Comparison of ENCODE assay signal across 15 mouse cellular contexts in the genomic region with DNA sequence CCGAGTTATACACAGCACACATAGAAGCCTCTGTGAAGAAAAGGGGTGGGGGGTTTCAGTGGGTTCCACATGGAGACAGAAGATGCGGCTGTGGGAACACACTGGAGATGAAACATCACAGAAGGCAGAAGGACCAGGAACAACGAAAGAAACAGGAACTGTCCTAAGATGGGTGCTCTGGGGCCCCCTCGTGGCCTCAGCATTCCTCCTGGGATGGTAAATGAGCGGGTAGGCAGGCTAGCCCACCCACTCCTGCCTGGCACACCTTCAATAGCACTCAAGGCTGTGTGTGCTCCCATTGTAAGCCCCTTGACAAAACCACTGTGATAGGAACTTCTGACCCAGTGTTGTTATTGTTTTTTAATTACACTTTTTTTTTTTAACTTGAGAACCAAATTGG.
A peak's percentile ranks its signal among the peaks of the same experiment; 100 is the strongest.
DNase-seq lines count a peak whose midpoint lies in the region; TF ChIP-seq lines count a peak whose summit lies in the region.
"Had no signal": no experiment of that assay in that cellular context is flagged by ENCODE, and none has a peak within 500 bp of the region (broad histone marks: within the 10 kb centered on the region; RNA-seq: fewer than 3 reads in every experiment).

No protein-coding gene starts in this region.

- 29% methylated on average over 5 of the region's 5 CpGs for WGBS in kidney, adult 2 months

- TF ChIP-seq CTCF in kidney, adult 2 months (conservative IDR thresholded peaks at IDR 0.05; ENCODE audit: insufficient read depth, insufficient read length, low read depth, low read length): peak; percentile 34

- no peaks in the 10 kb centered on the region for H3K4me1 ChIP-seq in kidney, adult 2 months (ENCODE audit: control insufficient read depth, insufficient read depth, low read length)
- H3K4me1 ChIP-seq: heart, embryonic 13.5 days; limb, embryonic 13.5 days; midbrain, embryonic 12.5 days had no signal

- no peak overlapping the region for H3K27ac ChIP-seq in kidney, adult 2 months (ENCODE audit: insufficient read depth, low read depth, low read length)
- H3K27ac ChIP-seq: heart, embryonic 13.5 days; hindbrain, embryonic 14.5 days; limb, embryonic 13.5 days; midbrain, embryonic 12.5 days had no signal

- H3K27me3 ChIP-seq in kidney, adult 2 months (replicated peaks; ENCODE audit: control insufficient read depth, insufficient read depth, low read length): no peaks in the 10 kb centered on the region
- H3K27me3 ChIP-seq: limb, embryonic 13.5 days had no signal

- peak; percentile 53 to 60 for DNase-seq in cerebellum, postnatal 10 days
- DNase-seq in cerebellum, adult 9-10 months: no peak
- DNase-seq in kidney, adult 2 months: no peak
- no peak for DNase-seq in kidney, adult 18-20 months
- peak; percentile 60 for DNase-seq in retina, embryonic 14.5 days (ENCODE audit: low spot score)
- no peak for DNase-seq in retina, postnatal 1 day
- DNase-seq in brain, adult 2 months (ENCODE audit: low read depth, low spot score): peak; percentile 50
- DNase-seq in adrenal gland, adult 18-20 months (ENCODE audit: low spot score in 2 of 2): no peak
- DNase-seq: gastrocnemius, postnatal 10 days; lung, postnatal 10 days; thymus, adult 2 months had no signal

- no peak for TF ChIP-seq POLR2A in kidney, adult 2 months (IDR thresholded peaks at IDR 0.05; ENCODE audit: low read depth, low read length)

- H3K4me3 ChIP-seq in kidney, adult 2 months (ENCODE audit: insufficient read depth, low read depth, low read length): no peak overlapping the region
- H3K4me3 ChIP-seq: heart, embryonic 13.5 days; limb, embryonic 13.5 days; midbrain, embryonic 12.5 days had no signal

- no peaks in the 10 kb centered on the region for H3K36me3 ChIP-seq in kidney, adult 2 months (ENCODE audit: control insufficient read depth, insufficient read depth, low read length)
- H3K36me3 ChIP-seq: heart, embryonic 13.5 days; limb, embryonic 13.5 days; midbrain, embryonic 12.5 days had no signal

Comparison
In these comparisons a context has a peak if more than half of its experiments do, and no peak if none do; other contexts are left out.
1. DNase-seq: peak in cerebellum, postnatal 10 days (2 of 2), retina, embryonic 14.5 days (single experiment) and brain, adult 2 months (single experiment); none in cerebellum, adult 9-10 months (single experiment), kidney, adult 2 months (single experiment), kidney, adult 18-20 months (single experiment), retina, postnatal 1 day (single experiment) and adrenal gland, adult 18-20 months (0 of 2).